Mouse (Mus musculus): Measurements from ENCODE around the gene Tpbpa.
A peak's percentile ranks its signal among the peaks of the same experiment; 100 is the strongest.
"Not testable (repeated sequence)": the region's sequence is repeated elsewhere in the genome, so short reads cannot be mapped to it uniquely, and the experiment has no call there.

The Tpbpa gene

DNA sequence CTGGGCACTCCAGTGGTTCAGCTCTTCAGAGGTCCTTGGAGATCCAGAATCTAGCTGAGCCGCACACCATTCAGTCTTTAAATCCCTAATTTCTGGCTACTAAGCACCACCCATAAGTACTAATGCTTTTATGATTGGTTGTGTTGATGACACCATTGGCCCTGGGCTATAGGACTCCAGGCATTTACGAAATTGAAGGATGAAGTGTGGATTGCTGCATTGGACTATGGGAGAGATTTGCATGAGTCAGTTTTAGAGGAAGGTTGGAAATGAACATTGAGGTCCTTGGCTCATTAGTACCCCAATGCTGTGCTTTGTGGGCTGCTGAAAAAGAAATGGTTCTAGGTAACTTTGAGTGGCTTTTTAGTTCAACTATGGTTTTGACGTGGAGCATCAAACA lies at the start of gene Tpbpa:
TSS of gene Tpbpa (minus strand) at position 101 of the 400 bp plus-strand sequence.
- DNase-seq, result not testable (repeated sequence)

GRCm38 (mm10) chr13:60986915-60987314 lies 45.1 kb upstream of the Tpbpa start:
- not testable (repeated sequence) for DNase-seq

GRCm38 (mm10) chr13:60972319-60972718 lies 30.5 kb upstream of the Tpbpa start:
- not testable (repeated sequence) for DNase-seq

DNA sequence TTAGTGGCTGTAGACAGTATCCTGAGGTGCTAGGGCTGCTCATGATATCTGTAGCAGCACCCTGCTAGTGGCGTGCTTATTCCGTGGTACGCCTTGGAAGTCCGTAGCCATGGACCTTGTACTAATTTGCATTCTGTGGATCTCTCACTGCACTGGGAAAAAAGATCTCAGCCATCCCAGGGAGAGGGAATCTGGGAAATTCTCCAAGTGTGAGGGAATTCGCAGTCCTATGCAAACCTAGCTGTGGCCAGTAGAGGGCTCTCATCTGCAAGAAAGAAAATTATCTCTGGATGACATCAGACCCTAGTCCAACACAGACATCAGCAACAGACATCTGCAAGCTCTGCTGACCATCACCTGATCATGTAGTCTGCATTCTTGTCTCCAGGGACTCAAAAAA lies 22.2 kb upstream of the Tpbpa start:
- DNase-seq, result not testable (repeated sequence)

DNA sequence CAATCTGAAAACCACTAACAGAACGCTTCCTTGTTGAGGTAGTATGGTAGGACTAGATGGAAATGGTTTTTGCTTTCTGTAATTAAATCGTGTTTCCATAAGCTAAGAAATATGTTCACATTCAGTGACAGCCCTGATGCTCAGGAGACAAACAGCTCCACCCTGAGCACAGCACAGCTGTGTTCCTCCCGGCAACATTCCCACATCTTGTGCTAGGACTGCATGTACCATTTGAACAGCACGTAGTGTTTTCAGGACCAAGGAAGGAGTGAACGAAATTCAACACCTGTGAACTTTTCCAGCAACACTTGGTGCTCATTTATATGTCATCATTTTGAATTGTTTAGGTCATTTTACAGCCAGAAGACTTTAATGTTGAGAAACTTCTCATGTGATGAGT lies 19.9 kb upstream of the Tpbpa start:
- no peak for DNase-seq

GRCm38 (mm10) chr13:60936500-60936901 lies 5.3 kb downstream of the Tpbpa start, which contains the start of the genes Gm49391 and Ctla2a:
Gm49391 (minus strand) TSS chr13:60936571.
Ctla2a (minus strand) TSS chr13:60936625.
- DNase-seq, result peak; percentile 32

DNA sequence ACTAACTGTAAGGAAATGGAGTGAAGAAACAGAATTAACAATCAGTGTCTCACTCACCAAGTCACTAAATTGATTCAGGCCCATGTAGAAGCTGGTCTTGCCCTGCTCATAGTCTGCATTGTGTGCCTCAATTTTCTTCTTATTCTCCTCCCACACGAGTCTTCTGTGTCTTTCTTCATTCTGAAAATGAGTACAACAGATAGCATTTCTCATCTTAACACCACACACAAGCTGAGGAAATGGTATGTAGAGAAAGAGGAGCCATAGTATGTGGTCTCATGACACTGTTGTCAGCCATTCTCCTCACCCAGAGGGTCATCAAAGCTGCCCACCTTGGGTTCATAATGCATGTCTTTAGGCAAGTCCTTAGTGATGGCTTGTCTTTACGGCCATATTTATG lies 6.3 kb downstream of the Tpbpa start, which contains the start of gene Gm49393:
TSS of gene Gm49393 (minus strand) at position 101 of the 400 bp plus-strand sequence.
- DNase-seq, result not testable (repeated sequence)

DNA sequence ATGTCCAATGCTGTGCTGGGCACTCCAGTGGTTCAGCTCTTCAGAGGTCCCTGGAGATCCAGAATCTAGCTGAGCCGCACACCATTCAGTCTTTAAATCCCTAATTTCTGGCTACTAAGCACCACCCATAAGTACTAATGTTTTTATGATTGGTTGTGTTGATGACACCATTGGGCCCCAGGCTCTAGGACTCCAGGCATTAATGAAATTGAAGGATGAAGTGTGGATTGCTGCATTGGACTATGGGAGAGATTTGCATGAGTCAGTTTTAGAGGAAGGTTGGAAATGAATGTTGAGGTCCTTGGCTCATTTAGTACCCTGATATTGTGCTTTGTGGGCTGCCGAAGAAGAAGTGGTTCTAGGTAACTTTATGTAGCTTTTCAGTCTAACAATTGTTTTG lies 37.0 kb downstream of the Tpbpa start, which contains the start of gene Tpbpb:
TSS of gene Tpbpb (minus strand) at position 101 of the 400 bp plus-strand sequence.
- DNase-seq, result not testable (repeated sequence)

DNA sequence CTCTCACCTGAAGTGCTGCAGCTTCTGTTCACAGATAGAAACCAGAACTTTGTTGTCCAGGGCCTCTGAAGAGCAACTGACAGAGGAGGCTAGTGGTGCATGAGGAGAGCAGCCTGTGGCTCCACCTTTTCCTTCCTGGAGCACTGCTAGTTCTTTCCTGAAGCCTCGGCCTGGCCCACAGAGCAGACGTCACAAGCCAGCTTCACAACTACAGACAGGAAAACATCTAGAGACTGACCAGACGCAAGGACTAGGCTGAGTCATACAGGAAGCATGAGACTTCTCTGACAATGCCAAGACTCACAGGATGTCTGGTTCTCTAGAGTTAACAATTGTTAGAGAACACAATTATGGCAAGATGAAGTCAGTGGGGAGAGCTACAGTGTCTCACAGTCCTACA lies 44.5 kb downstream of the Tpbpa start, which contains the start of gene Ctla2b:
TSS of gene Ctla2b (minus strand) at position 120 of the 400 bp plus-strand sequence.
- peak; percentile 40 for DNase-seq

DNA sequence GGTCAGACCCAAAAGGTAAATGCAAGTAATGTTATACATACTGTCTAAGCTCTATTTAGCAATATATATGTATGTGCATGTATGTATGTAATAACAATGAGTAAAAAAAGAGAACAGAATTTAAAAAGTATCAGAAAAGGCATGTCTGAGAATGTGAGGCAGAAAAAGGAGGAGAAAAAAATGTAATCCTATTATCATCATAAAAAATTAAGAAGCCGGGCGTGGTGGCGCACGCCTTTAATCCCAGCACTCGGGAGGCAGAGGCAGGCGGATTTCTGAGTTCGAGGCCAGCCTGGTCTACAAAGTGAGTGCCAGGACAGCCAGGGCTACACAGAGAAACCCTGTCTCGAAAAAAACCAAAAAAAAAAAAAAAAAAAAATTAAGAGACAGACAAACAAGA lies 45.0 kb downstream of the Tpbpa start, which contains the start of gene Gm49392:
TSS of gene Gm49392 (minus strand) at position 101 of the 400 bp plus-strand sequence.
- DNase-seq, result not testable (repeated sequence)

- DNase-seq, result no peak
Measured at GRCm38 (mm10) chr13:60895406-60896160, 46.2 kb downstream of the Tpbpa start.

DNA sequence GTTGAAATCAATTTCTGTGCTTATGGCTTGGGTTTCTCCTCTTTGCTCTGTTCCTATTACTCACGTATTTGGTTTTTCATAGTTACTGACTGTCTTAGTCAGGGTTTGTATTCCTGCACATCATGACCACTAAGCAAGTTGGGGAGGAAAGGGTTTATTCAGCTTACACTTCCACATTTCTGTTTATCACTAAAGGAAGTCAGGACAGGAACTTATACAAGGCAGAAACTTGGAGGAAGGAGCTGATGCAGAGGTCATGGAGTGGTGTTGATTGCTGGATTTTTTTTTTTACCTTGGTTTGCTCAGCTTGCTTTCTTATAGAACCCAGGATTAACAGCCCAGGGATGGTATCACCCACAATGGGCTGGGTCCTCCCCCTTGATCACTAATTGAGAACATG lies 49.5 kb downstream of the Tpbpa start:
- DNase-seq, result no peak
